Mouse (Mus musculus): ENCODE data around the gene Ppp1r16b.

- TF ChIP-seq POLR2A (IDR thresholded peaks at IDR 0.05; ENCODE audit: insufficient read depth, low read depth, low read length): 0 out of 2 replicates have a peak, but pooled peaks have one; percentile 28
- TF ChIP-seq CTCF (IDR thresholded peaks at IDR 0.05; ENCODE audit: insufficient read depth, low read depth, low read length): no peak
Measured at GRCm38 (mm10) chr2:158795043-158795442, 129.8 kb downstream of the Ppp1r16b start.

All from olfactory bulb, adult 2 months (tissue).